ENCODE assay signal across 14 mouse cellular contexts in genomic region chr7:131909611-131910010, GRCm38 (mm10). TPM values are rescaled to one million over a fixed set of nuclear protein-coding genes. Genes with fewer than 3 reads are reported as not detected.
DNase-seq lines count a peak whose midpoint lies in the region; ATAC-seq and TF ChIP-seq lines count a peak whose summit lies in the region.
"Had no signal": no experiment of that assay in that cellular context is flagged by ENCODE, and none has a peak within 500 bp of the region (broad histone marks: within the 10 kb centered on the region; RNA-seq: fewer than 3 reads in every experiment).

No protein-coding gene starts in this region.

- 46% methylated on average over 4 of the region's 4 CpGs for WGBS in embryonic facial prominence, embryonic 14.5 days
- WGBS in embryonic facial prominence, embryonic 10.5 days, result 82% methylated on average over 4 of the region's 4 CpGs
- WGBS in lung, embryonic 14.5 days, result 41% methylated on average over 4 of the region's 4 CpGs

- ATAC-seq in embryonic facial prominence, embryonic 14.5 days (ENCODE audit: low read depth), result no peak
- ATAC-seq in lung, embryonic 14.5 days (ENCODE audit: insufficient read depth), result no peak
- ATAC-seq: midbrain, embryonic 16.5 days had no signal

- no peak overlapping the region for H3K4me2 ChIP-seq in embryonic facial prominence, embryonic 14.5 days (ENCODE audit: low read depth, low read length)
- H3K4me2 ChIP-seq in lung, embryonic 14.5 days, result no peak overlapping the region

- no peaks in the 10 kb centered on the region for H3K4me1 ChIP-seq in embryonic facial prominence, embryonic 14.5 days (ENCODE audit: control insufficient read depth, insufficient read depth, low read length)
- H3K4me1 ChIP-seq in embryonic facial prominence, embryonic 10.5 days, result no peaks in the 10 kb centered on the region
- no peaks in the 10 kb centered on the region for H3K4me1 ChIP-seq in lung, embryonic 14.5 days (ENCODE audit: insufficient read depth)

- TF ChIP-seq CTCF in lung, embryonic 14.5 days (IDR thresholded peaks at IDR 0.05; ENCODE audit: low read depth), result no peak

- no peaks in the 10 kb centered on the region for H3K36me3 ChIP-seq in embryonic facial prominence, embryonic 14.5 days (ENCODE audit: control insufficient read depth, insufficient read depth, low read length)
- no peaks in the 10 kb centered on the region for H3K36me3 ChIP-seq in embryonic facial prominence, embryonic 10.5 days (replicated peaks)
- H3K36me3 ChIP-seq in lung, embryonic 14.5 days (ENCODE audit: insufficient read depth), result no peaks in the 10 kb centered on the region

- peak; percentile 39 for DNase-seq in embryonic facial prominence, embryonic 14.5 days (ENCODE audit: low spot score)
- DNase-seq in embryonic facial prominence, embryonic 10.5 days (ENCODE audit: low spot score), result no peak
- peak; percentile 65 for DNase-seq in lung, embryonic 14.5 days
- no peak for DNase-seq in lung, adult 18-20 months
- peak; percentile 65 to 66 for DNase-seq in frontal cortex, adult 2 months (ENCODE audit: extremely low spot score in 1 of 2, low spot score in 1 of 2)
- DNase-seq in right cerebral cortex, adult 2 months (ENCODE audit: low spot score in 2 of 2), result peak; percentile 42 to 63
- no peak for DNase-seq in spleen, postnatal 10 days (ENCODE audit: low spot score in 2 of 2)
- no peak for DNase-seq in gastrocnemius, adult 18-20 months (ENCODE audit: low spot score)

- no peaks in the 10 kb centered on the region for H3K27me3 ChIP-seq in embryonic facial prominence, embryonic 14.5 days (replicated peaks; ENCODE audit: control insufficient read depth, insufficient read depth, low read length)
- no peaks in the 10 kb centered on the region for H3K27me3 ChIP-seq in embryonic facial prominence, embryonic 10.5 days (replicated peaks; ENCODE audit: low read depth, poor library complexity, severe bottlenecking)
- no peaks in the 10 kb centered on the region for H3K27me3 ChIP-seq in lung, embryonic 14.5 days (ENCODE audit: insufficient read depth, low read length)

- no peak overlapping the region for H3K9ac ChIP-seq in embryonic facial prominence, embryonic 14.5 days (ENCODE audit: low read depth, low read length)
- no peak overlapping the region for H3K9ac ChIP-seq in lung, embryonic 14.5 days
- H3K9ac ChIP-seq: liver, embryonic 14.5 days had no signal

- no peak overlapping the region for H3K4me3 ChIP-seq in embryonic facial prominence, embryonic 14.5 days (ENCODE audit: low read depth, low read length)
- no peak overlapping the region for H3K4me3 ChIP-seq in embryonic facial prominence, embryonic 10.5 days
- no peak overlapping the region for H3K4me3 ChIP-seq in lung, embryonic 14.5 days (ENCODE audit: low read depth, low read length)

- no peaks in the 10 kb centered on the region for H3K9me3 ChIP-seq in embryonic facial prominence, embryonic 14.5 days (ENCODE audit: control insufficient read depth, low read length)
- H3K9me3 ChIP-seq in embryonic facial prominence, embryonic 10.5 days, result no peaks in the 10 kb centered on the region
- no peaks in the 10 kb centered on the region for H3K9me3 ChIP-seq in lung, embryonic 14.5 days (ENCODE audit: low read depth, low read length)

- H3K27ac ChIP-seq in embryonic facial prominence, embryonic 14.5 days (replicated peaks; ENCODE audit: low read depth, low read length), result no peak overlapping the region
- H3K27ac ChIP-seq in embryonic facial prominence, embryonic 10.5 days (replicated peaks), result no peak overlapping the region
- H3K27ac ChIP-seq in lung, embryonic 14.5 days (ENCODE audit: low read depth), result no peak overlapping the region
- H3K27ac ChIP-seq: kidney, postnatal 0 days; liver, embryonic 14.5 days; stomach, postnatal 0 days had no signal

RNA-seq across cellular contexts. Expression of gene Gpr26, which starts 56.6 kb away (rescaled TPM):
- 0.04 and 0.08 TPM in 2 replicates for polyA plus RNA-seq in embryonic facial prominence, embryonic 14.5 days (2014; fragmentation: Nextera tagmentation; extraction: Ambion mirVana)
- polyA plus RNA-seq in embryonic facial prominence, embryonic 10.5 days (2016; fragmentation: Nextera tagmentation; extraction: Ambion mirVana), result not detected in 2 replicates
- polyA plus RNA-seq in lung, embryonic 14.5 days (2014; fragmentation: Nextera tagmentation; extraction: Ambion mirVana), result not detected in 2 replicates
- polyA plus RNA-seq in frontal cortex, adult 2 months (2012; rRNA removed), result 38.9 and 49.3 TPM in 2 replicates
- not detected for total RNA-seq in gastrocnemius, adult 18-20 months (2021)
- total RNA-seq: gastrocnemius, postnatal 4 days; hematopoietic stem cell, adult 5-6 weeks had no signal
- polyA plus RNA-seq: kidney, postnatal 0 days; liver, embryonic 14.5 days; stomach, postnatal 0 days had no signal

Comparison
In these comparisons a context has a peak if more than half of its experiments do, and no peak if none do; other contexts are left out.
1. DNase-seq: peak in embryonic facial prominence, embryonic 14.5 days (single experiment), lung, embryonic 14.5 days (single experiment), frontal cortex, adult 2 months (2 of 2) and right cerebral cortex, adult 2 months (2 of 2); none in embryonic facial prominence, embryonic 10.5 days (single experiment), lung, adult 18-20 months (0 of 2), spleen, postnatal 10 days (0 of 2) and gastrocnemius, adult 18-20 months (single experiment).
2. RNA of gene Gpr26, which starts 56.6 kb away (polyA plus RNA-seq): 38.9 to 49.3 TPM in frontal cortex, adult 2 months; 0.04 to 0.08 TPM in embryonic facial prominence, embryonic 14.5 days, not detected in embryonic facial prominence, embryonic 10.5 days and not detected in lung, embryonic 14.5 days; every median in the first group is over 10 times any median in the second.